Mouse (Mus musculus): ENCODE measurements around the gene Neurl4. TPM values are rescaled to one million over a fixed set of nuclear protein-coding genes. Genes with fewer than 3 reads are reported as not detected.
"Not testable (repeated sequence)": the region's sequence is repeated elsewhere in the genome, so short reads cannot be mapped to it uniquely, and the experiment has no call there.

Gene Neurl4
- polyA plus RNA-seq, 1 experiment = 16.9 TPM

DNA sequence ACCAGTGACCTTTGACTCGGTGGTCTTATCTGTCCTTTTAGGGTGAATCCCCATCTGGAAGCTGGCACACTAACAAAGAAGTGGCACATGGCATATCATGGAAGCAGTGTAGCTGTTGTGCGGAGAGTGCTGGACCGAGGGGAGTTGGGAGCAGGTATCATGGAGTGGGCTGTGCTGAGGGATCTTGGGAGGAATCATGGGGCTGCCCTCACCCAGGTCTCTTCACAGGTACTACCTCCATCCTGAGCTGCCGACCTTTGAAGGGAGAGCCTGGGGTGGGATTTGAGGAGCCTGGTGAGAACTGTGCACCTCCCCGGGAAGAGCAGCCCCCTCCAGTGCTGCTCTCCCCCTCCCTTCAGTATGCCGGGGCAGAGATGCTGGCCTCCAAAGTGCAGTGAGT lies 10.8 kb downstream of the Neurl4 start:
- peaks cover 11% of the 10 kb centered on the region for H3K4me1 ChIP-seq (ENCODE audit: control insufficient read depth, insufficient read depth, low read length)
- TF ChIP-seq POLR2A (IDR thresholded peaks at IDR 0.05; ENCODE audit: borderline replicate concordance, low read depth, low read length) = no peak
- no peak overlapping the region for H3K4me3 ChIP-seq (ENCODE audit: insufficient read depth, low read length)
- no peak overlapping the region for H3K27ac ChIP-seq (ENCODE audit: insufficient read depth, low read depth, low read length)

GRCm38 (mm10) chr11:69912716-69913530 lies 12.1 kb downstream of the Neurl4 start:
- H3K4me1 ChIP-seq (ENCODE audit: control insufficient read depth, insufficient read depth, low read length) = peaks cover 16% of the 10 kb centered on the region
- H3K27ac ChIP-seq (ENCODE audit: insufficient read depth, low read depth, low read length) = no peak overlapping the region; the same call in 1 of the 2 replicates
- H3K4me3 ChIP-seq (ENCODE audit: insufficient read depth, low read length) = peak overlapping the region; percentile 69
- TF ChIP-seq POLR2A (IDR thresholded peaks at IDR 0.05; ENCODE audit: borderline replicate concordance, low read depth, low read length) (no peak), CTCF (IDR thresholded peaks at IDR 0.05; ENCODE audit: low read depth, low read length) (no peak)

- Histone ChIP-seq H3K27ac (ENCODE audit: insufficient read depth, low read depth, low read length) (peak within 1 kb of the TSS; percentile 59), H3K4me1 (ENCODE audit: control insufficient read depth, insufficient read depth, low read length) (peaks cover 24% of the 10 kb centered on the region), H3K4me3 (ENCODE audit: insufficient read depth, low read length) (peak within 1 kb of the TSS; percentile 69)
- no peak for TF ChIP-seq POLR2A (IDR thresholded peaks at IDR 0.05; ENCODE audit: borderline replicate concordance, low read depth, low read length)
- TF ChIP-seq CTCF (IDR thresholded peaks at IDR 0.05; ENCODE audit: low read depth, low read length) = no peak
Observed at GRCm38 (mm10) chr11:69913554-69914371, 12.9 kb downstream of the Neurl4 start, which contains the start of gene Gps2. Gene Gps2 (plus strand): TSS chr11:69913888.

- Histone ChIP-seq H3K4me3 (ENCODE audit: insufficient read depth, low read length) (peak overlapping the region; percentile 69), H3K27ac (ENCODE audit: insufficient read depth, low read depth, low read length) (peak overlapping the region; percentile 59), H3K4me1 (ENCODE audit: control insufficient read depth, insufficient read depth, low read length) (peaks cover 26% of the 10 kb centered on the region)
- TF ChIP-seq POLR2A (IDR thresholded peaks at IDR 0.05; ENCODE audit: borderline replicate concordance, low read depth, low read length) (no peak), CTCF (IDR thresholded peaks at IDR 0.05; ENCODE audit: low read depth, low read length) (no peak)
Observed at GRCm38 (mm10) chr11:69914372-69914764, 13.5 kb downstream of the Neurl4 start.

DNA sequence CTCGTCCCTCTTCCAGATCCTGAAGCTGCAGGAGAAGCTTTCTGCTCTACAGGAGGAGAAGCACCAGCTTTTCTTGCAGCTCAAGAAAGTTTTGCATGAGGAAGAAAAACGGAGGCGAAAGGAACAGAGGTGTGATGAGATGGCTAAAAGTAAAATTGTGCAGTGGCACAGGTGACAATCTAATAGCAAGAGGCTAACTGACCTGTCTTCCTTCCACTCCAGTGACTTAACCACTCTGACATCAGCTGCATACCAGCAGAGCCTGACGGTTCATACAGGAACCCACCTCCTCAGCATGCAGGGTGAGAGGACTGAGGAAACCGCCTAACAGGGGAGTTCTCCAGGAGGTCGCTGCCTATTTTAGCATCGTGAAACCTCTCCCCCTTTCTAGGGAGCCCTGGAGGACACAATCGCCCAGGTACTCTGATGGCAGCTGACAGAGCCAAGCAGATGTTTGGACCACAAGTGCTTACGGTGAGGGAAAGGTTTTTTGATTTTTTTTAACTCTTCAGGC lies 14.1 kb downstream of the Neurl4 start:
- no peak overlapping the region for H3K27ac ChIP-seq (ENCODE audit: insufficient read depth, low read depth, low read length)
- H3K4me1 ChIP-seq (ENCODE audit: control insufficient read depth, insufficient read depth, low read length) = peaks cover 26% of the 10 kb centered on the region
- TF ChIP-seq POLR2A (IDR thresholded peaks at IDR 0.05; ENCODE audit: borderline replicate concordance, low read depth, low read length) = no peak
- no peak for TF ChIP-seq CTCF (IDR thresholded peaks at IDR 0.05; ENCODE audit: low read depth, low read length)
- H3K4me3 ChIP-seq (ENCODE audit: insufficient read depth, low read length) = peak overlapping the region; percentile 69

DNA sequence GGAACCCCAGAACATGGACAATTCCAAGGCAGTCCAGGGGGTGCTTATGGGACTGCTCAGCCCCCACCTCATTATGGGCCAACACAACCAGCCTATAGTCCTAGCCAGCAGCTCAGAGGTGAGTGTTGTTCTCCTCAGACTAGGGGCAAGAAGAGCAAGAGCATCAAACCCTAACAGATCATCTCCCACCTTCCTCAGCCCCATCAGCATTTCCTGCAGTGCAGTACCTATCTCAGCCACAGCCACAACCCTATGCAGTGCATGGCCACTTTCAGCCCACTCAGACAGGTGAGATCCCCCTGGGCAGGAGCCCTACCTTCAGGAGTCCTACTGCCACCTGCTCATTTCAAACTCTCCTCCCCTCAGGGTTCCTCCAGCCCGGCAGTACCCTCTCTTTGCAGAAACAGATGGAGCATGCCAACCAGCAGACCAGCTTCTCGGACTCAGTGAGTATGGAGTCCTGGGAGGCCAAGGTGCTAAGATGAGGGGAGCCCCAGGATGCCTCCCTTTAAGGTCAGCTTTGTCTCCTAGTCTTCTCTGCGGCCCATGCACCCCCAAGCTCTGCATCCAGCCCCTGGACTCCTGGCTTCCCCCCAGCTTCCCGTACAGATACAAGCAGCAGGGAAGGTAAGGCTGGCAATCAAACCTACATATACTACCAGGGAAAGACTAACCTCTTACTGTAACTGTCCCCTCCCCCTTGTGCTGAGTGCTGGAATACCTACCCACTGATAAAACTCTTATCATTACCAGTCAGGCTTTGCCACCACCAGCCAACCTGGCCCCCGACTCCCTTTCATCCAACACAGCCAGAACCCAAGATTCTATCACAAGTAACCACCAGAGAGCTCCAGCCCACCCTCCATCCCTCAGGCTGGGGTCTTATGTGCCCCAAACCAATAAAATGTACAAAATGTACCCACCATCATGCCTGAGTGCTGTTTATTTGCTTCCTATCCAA lies 15.1 kb downstream of the Neurl4 start:
- peak overlapping the region; percentile 20 for H3K4me3 ChIP-seq (ENCODE audit: insufficient read depth, low read length)
- H3K4me1 ChIP-seq (ENCODE audit: control insufficient read depth, insufficient read depth, low read length) = peaks cover 26% of the 10 kb centered on the region
- TF ChIP-seq CTCF (IDR thresholded peaks at IDR 0.05; ENCODE audit: low read depth, low read length) = no peak
- TF ChIP-seq POLR2A (IDR thresholded peaks at IDR 0.05; ENCODE audit: borderline replicate concordance, low read depth, low read length) = no peak
- H3K27ac ChIP-seq (ENCODE audit: insufficient read depth, low read depth, low read length) = no peak overlapping the region

- not testable (repeated sequence) for H3K4me3 ChIP-seq (ENCODE audit: insufficient read depth, low read length); H3K27ac ChIP-seq (ENCODE audit: insufficient read depth, low read depth, low read length)
- H3K4me1 ChIP-seq (ENCODE audit: control insufficient read depth, insufficient read depth, low read length) = peaks cover 26% of the 10 kb centered on the region
Observed at GRCm38 (mm10) chr11:69916652-69917378, 15.9 kb downstream of the Neurl4 start.

- Histone ChIP-seq H3K27ac (ENCODE audit: insufficient read depth, low read depth, low read length) (no peak overlapping the region), H3K4me3 (ENCODE audit: insufficient read depth, low read length) (no peak overlapping the region; the same call in 1 of the 2 replicates), H3K4me1 (ENCODE audit: control insufficient read depth, insufficient read depth, low read length) (peaks cover 26% of the 10 kb centered on the region)
- no peak for TF ChIP-seq CTCF (IDR thresholded peaks at IDR 0.05; ENCODE audit: low read depth, low read length)
- TF ChIP-seq POLR2A (IDR thresholded peaks at IDR 0.05; ENCODE audit: borderline replicate concordance, low read depth, low read length) = no peak
Observed at GRCm38 (mm10) chr11:69917379-69917948, 16.6 kb downstream of the Neurl4 start.
